Mouse (Mus musculus) heart, embryonic 12.5 days (tissue): Measurements from ENCODE around the gene Limk2. TPM values are rescaled to one million over a fixed set of nuclear protein-coding genes. Genes with fewer than 3 reads are reported as not detected.
A peak's percentile ranks its signal among the peaks of the same experiment; 100 is the strongest.

Source experiments
- ATAC-seq: fragments of 200-750 bp; cut with Nextera tagmentation; 2 replicates; pipeline ENCODE4 v1.8.0; 2017; ENCODE audit warnings: moderate TSS enrichment, moderate library complexity; ENCODE audit not compliant: insufficient number of reproducible peaks, low FRiP score
- H3K27ac ChIP-seq: fragments of 300-500 bp; sonication (generic); 2 replicates; pipeline ENCODE4 v1.5.1; 2016; ENCODE audit warnings: mild to moderate bottlenecking, moderate library complexity; ENCODE audit not compliant: poor library complexity, severe bottlenecking
- H3K27me3 ChIP-seq: fragments of 300-500 bp; sonication (generic); replicated peaks from 2 replicates; pipeline ENCODE4 v1.6.1; 2016; ENCODE audit warnings: mild to moderate bottlenecking, moderate library complexity
- H3K36me3 ChIP-seq: fragments of 300-500 bp; sonication (generic); 2 replicates; pipeline ENCODE4 v1.6.1; 2016; ENCODE audit warnings: mild to moderate bottlenecking, moderate library complexity
- H3K4me1 ChIP-seq: fragments of 300-500 bp; sonication (generic); replicated peaks from 2 replicates; pipeline ENCODE4 v1.6.1; 2016; ENCODE audit warnings: mild to moderate bottlenecking
- H3K4me2 ChIP-seq: fragments of 300-500 bp; sonication (generic); 2 replicates; pipeline ENCODE4 v1.6.1; 2016; ENCODE audit warnings: mild to moderate bottlenecking, moderate library complexity
- H3K4me3 ChIP-seq: fragments of 300-500 bp; sonication (generic); 2 replicates; pipeline ENCODE4 v1.5.1; 2016; ENCODE audit warnings: mild to moderate bottlenecking
- H3K9ac ChIP-seq: fragments of 300-500 bp; sonication (generic); 2 replicates; pipeline ENCODE4 v1.6.1; 2016; ENCODE audit warnings: mild to moderate bottlenecking, moderate library complexity
- H3K9me3 ChIP-seq: fragments of 300-500 bp; sonication (generic); replicated peaks from 2 replicates; pipeline ENCODE4 v1.6.1; 2016; ENCODE audit warnings: mild to moderate bottlenecking, moderate library complexity
- WGBS: fragments of 180-500 bp; shearing (Covaris S2); methylation state at CpG from one replicate; pipeline ENCODE4 v1.1.7; 2016; 5-methylcytosine and 5-hydroxymethylcytosine counted together
- polyA plus RNA-seq: library from polyadenylated mRNA; unstranded; fragments of >200 nt; fragmentation: Nextera tagmentation; extraction: Ambion mirVana; gene quantifications from 2 replicates; pipeline ENCODE4 v1.2.1, GENCODE M21; 2016

Limk2 gene
- polyA plus RNA-seq, 1 experiment from 2014 or later: 73.2 TPM

- no peak for ATAC-seq
- peak overlapping the region; percentile 8; the same call in 1 of the 2 replicates for H3K27ac ChIP-seq
- no peak overlapping the region for H3K4me3 ChIP-seq
These were observed 32.9 kb upstream of the Limk2 start for GRCm38 (mm10) chr11:3441696-3442443.

GRCm38 (mm10) chr11:3437621-3438020, 28.6 kb upstream of the Limk2 start:
- Histone ChIP-seq H3K9ac (no peak overlapping the region), H3K27ac (no peak overlapping the region), H3K4me2 (no peak overlapping the region), H3K9me3 (no peaks in the 10 kb centered on the region), H3K4me3 (no peak overlapping the region), H3K36me3 (no peaks in the 10 kb centered on the region), H3K27me3 (no peaks in the 10 kb centered on the region), H3K4me1 (peaks cover 11% of the 10 kb centered on the region)
- no peak for ATAC-seq
- WGBS: 89% methylated on average over 1 of the region's 1 CpGs

More at GRCm38 (mm10) chr11:3441696-3442443, 32.9 kb upstream of the Limk2 start:
- Histone ChIP-seq H3K27me3 (no peaks in the 10 kb centered on the region), H3K36me3 (no peaks in the 10 kb centered on the region), H3K4me1 (peaks cover 19% of the 10 kb centered on the region), H3K9me3 (no peaks in the 10 kb centered on the region), H3K9ac (no peak overlapping the region), H3K4me2 (no peak overlapping the region)

- no peak overlapping the region for H3K4me2 ChIP-seq
- H3K36me3 ChIP-seq: peaks cover 7% of the 10 kb centered on the region; the same call in 1 of the 2 replicates
- H3K27ac ChIP-seq: no peak overlapping the region
- H3K4me1 ChIP-seq: 0 out of 2 replicates have a peak, but pooled peaks cover 3% of the 10 kb centered on the region
- ATAC-seq: no peak
- H3K27me3 ChIP-seq: no peaks in the 10 kb centered on the region
- H3K4me3 ChIP-seq: no peak overlapping the region
- no peaks in the 10 kb centered on the region for H3K9me3 ChIP-seq
- H3K9ac ChIP-seq: no peak overlapping the region
- WGBS: 75% methylated on average over 4 of the region's 4 CpGs
These were observed 24.8 kb upstream of the Limk2 start for GRCm38 (mm10) chr11:3433809-3434208.

- peaks cover 10% of the 10 kb centered on the region; the same call in 1 of the 2 replicates for H3K36me3 ChIP-seq
- 80% methylated on average over 6 of the region's 6 CpGs for WGBS
These were observed 23.1 kb upstream of the Limk2 start for GRCm38 (mm10) chr11:3431976-3432603.

GRCm38 (mm10) chr11:3431515-3431914, 22.5 kb upstream of the Limk2 start:
- Histone ChIP-seq H3K27ac (no peak overlapping the region), H3K4me2 (no peak overlapping the region), H3K9ac (no peak overlapping the region), H3K9me3 (no peaks in the 10 kb centered on the region), H3K4me3 (no peak overlapping the region), H3K27me3 (no peaks in the 10 kb centered on the region), H3K36me3 (peaks cover 11% of the 10 kb centered on the region), H3K4me1 (0 out of 2 replicates have a peak, but pooled peaks cover 3% of the 10 kb centered on the region)
- no peak for ATAC-seq
- 84% methylated on average over 3 of the region's 3 CpGs for WGBS

More at GRCm38 (mm10) chr11:3431976-3432603, 23.1 kb upstream of the Limk2 start:
- no peak overlapping the region for H3K9ac ChIP-seq
- H3K27me3 ChIP-seq: no peaks in the 10 kb centered on the region
- no peak overlapping the region for H3K4me3 ChIP-seq
- no peak for ATAC-seq
- no peaks in the 10 kb centered on the region for H3K9me3 ChIP-seq
- H3K4me1 ChIP-seq: 0 out of 2 replicates have a peak, but pooled peaks cover 3% of the 10 kb centered on the region
- no peak overlapping the region for H3K27ac ChIP-seq
- no peak overlapping the region for H3K4me2 ChIP-seq

GRCm38 (mm10) chr11:3428632-3429031, 19.6 kb upstream of the Limk2 start:
- Histone ChIP-seq H3K9me3 (no peaks in the 10 kb centered on the region), H3K9ac (no peak overlapping the region), H3K27ac (no peak overlapping the region), H3K4me3 (no peak overlapping the region), H3K4me1 (no peaks in the 10 kb centered on the region), H3K36me3 (peaks cover 39% of the 10 kb centered on the region), H3K27me3 (no peaks in the 10 kb centered on the region), H3K4me2 (no peak overlapping the region)
- WGBS: 79% methylated on average over 7 of the region's 7 CpGs
- no peak for ATAC-seq

GRCm38 (mm10) chr11:3427697-3428230, 18.8 kb upstream of the Limk2 start:
- peaks cover 46% of the 10 kb centered on the region for H3K36me3 ChIP-seq
- H3K27me3 ChIP-seq: no peaks in the 10 kb centered on the region
- no peak for ATAC-seq
- H3K9ac ChIP-seq: no peak overlapping the region
- H3K9me3 ChIP-seq: no peaks in the 10 kb centered on the region
- H3K27ac ChIP-seq: no peak overlapping the region
- no peak overlapping the region for H3K4me3 ChIP-seq
- WGBS: 74% methylated on average over 3 of the region's 3 CpGs
- no peaks in the 10 kb centered on the region for H3K4me1 ChIP-seq
- no peak overlapping the region for H3K4me2 ChIP-seq

- Histone ChIP-seq H3K36me3 (peaks cover 59% of the 10 kb centered on the region), H3K4me2 (no peak overlapping the region), H3K27ac (no peak overlapping the region), H3K4me3 (no peak overlapping the region), H3K27me3 (no peaks in the 10 kb centered on the region), H3K9me3 (no peaks in the 10 kb centered on the region), H3K4me1 (0 out of 2 replicates have a peak, but pooled peaks cover 5% of the 10 kb centered on the region), H3K9ac (no peak overlapping the region)
- ATAC-seq: no peak
- 70% methylated on average over 4 of the region's 4 CpGs for WGBS
These were observed 13.3 kb upstream of the Limk2 start for GRCm38 (mm10) chr11:3422242-3422641.

GRCm38 (mm10) chr11:3418741-3419140, 9.8 kb upstream of the Limk2 start:
- Histone ChIP-seq H3K9ac (peak overlapping the region; percentile 24; the same call in 1 of the 2 replicates), H3K36me3 (peaks cover 59% of the 10 kb centered on the region), H3K9me3 (no peaks in the 10 kb centered on the region), H3K4me2 (no peak overlapping the region), H3K4me1 (0 out of 2 replicates have a peak, but pooled peaks cover 5% of the 10 kb centered on the region), H3K4me3 (no peak overlapping the region), H3K27ac (peak overlapping the region; percentile 77), H3K27me3 (no peaks in the 10 kb centered on the region)
- ATAC-seq: peak; percentile 25; the same call in 1 of the 2 replicates
- WGBS: 61% methylated on average over 4 of the region's 4 CpGs

- H3K4me2 ChIP-seq: no peak overlapping the region
- H3K9me3 ChIP-seq: no peaks in the 10 kb centered on the region
- H3K27ac ChIP-seq: no peak overlapping the region
- H3K4me1 ChIP-seq: 0 out of 2 replicates have a peak, but pooled peaks cover 5% of the 10 kb centered on the region
- H3K36me3 ChIP-seq: peaks cover 50% of the 10 kb centered on the region
- no peak overlapping the region for H3K4me3 ChIP-seq
- no peak overlapping the region for H3K9ac ChIP-seq
- no peaks in the 10 kb centered on the region for H3K27me3 ChIP-seq
- ATAC-seq: no peak
- 73% methylated on average over 6 of the region's 6 CpGs for WGBS
These were observed 8.8 kb upstream of the Limk2 start for GRCm38 (mm10) chr11:3417795-3418194.

- 85% methylated on average over 3 of the region's 3 CpGs for WGBS
- no peak for ATAC-seq
- Histone ChIP-seq H3K4me2 (no peak overlapping the region), H3K4me3 (no peak overlapping the region), H3K27me3 (no peaks in the 10 kb centered on the region), H3K4me1 (0 out of 2 replicates have a peak, but pooled peaks cover 5% of the 10 kb centered on the region), H3K36me3 (peaks cover 50% of the 10 kb centered on the region), H3K9me3 (no peaks in the 10 kb centered on the region), H3K9ac (no peak overlapping the region), H3K27ac (no peak overlapping the region)
These were observed 7.4 kb upstream of the Limk2 start for GRCm38 (mm10) chr11:3416399-3416798.
